Mouse (Mus musculus): Measurements from ENCODE around the gene Inhbc.
"Not testable (repeated sequence)": the region's sequence is repeated elsewhere in the genome, so short reads cannot be mapped to it uniquely, and the experiment has no call there.

Inhbc gene

GRCm38 (mm10) chr10:127326017-127326801 lies 44.0 kb downstream of the Inhbc start:
- DNase-seq (ENCODE audit: low read depth, low spot score): no peak

DNA sequence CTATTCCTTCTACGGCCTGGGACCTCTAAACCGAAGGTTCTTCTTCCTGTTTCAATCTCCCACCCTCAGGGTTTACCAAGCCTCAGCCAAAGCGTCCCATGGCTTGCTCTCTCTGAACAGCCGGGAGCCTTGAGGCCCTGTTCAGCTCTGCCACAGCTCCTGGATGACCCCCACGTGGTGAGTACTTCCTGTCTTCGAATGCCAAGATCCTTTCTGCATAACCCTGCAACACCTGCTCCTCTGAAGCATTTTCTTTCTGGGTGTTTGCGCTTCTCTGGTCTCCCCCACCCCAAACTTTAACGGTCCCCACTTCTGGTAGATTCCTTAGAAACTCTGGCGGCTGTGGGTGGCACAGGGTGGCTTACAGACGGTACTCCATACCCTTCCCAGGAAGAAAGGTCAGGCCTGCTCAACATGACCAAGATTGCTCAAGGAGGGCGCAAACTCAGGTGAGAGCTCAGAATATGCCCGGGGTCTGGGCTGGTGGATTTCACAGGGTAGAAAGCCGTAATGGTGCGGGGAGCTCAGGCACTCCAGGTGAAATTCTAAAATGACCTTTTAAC lies 44.7 kb downstream of the Inhbc start:
- DNase-seq (ENCODE audit: low read depth, low spot score): no peak

DNA sequence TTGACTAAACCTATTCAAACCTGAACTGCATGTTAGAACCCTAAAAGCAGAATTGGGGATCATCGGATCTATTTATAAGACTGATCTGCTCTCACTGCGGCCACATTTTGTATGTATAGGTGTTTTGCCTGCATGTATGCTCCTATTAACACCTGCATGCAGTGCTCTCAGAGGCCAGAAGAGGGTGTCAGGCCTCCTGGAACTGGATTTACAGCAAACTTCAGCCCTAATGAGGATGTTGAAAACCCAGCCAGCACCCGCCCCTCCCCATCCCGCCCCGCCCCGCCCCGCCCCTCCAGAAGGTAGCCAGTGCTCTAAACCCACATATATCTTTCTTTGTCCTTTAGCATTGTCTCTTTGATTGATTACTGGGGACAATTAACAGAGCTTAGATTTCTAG lies 45.7 kb downstream of the Inhbc start:
- no peak for DNase-seq (ENCODE audit: low read depth, low spot score)

GRCm38 (mm10) chr10:127323131-127323855 lies 46.9 kb downstream of the Inhbc start:
- no peak for DNase-seq (ENCODE audit: low read depth, low spot score)

- DNase-seq (ENCODE audit: low read depth, low spot score): no peak
These were observed 47.6 kb downstream of the Inhbc start for GRCm38 (mm10) chr10:127322669-127323068.

DNA sequence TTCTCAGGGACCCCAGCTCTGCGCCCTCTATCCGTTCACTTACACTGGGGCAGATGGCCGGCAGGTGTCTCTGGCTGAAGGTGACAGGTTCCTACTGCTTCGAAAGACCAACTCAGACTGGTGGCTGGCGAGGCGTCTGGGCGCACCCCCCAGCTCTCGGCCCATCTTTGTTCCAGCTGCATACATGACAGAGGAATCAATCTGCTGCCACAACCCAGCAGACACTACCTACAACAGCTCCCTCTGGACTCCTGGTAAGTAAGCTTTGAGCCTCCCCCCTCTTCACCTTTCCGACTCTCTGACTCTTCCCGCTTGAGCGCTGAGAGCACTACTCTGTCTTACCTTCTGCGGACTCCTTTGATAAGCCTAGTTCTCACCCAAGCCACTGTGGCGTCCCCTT lies 48.1 kb downstream of the Inhbc start:
- DNase-seq (ENCODE audit: low read depth, low spot score): no peak

DNA sequence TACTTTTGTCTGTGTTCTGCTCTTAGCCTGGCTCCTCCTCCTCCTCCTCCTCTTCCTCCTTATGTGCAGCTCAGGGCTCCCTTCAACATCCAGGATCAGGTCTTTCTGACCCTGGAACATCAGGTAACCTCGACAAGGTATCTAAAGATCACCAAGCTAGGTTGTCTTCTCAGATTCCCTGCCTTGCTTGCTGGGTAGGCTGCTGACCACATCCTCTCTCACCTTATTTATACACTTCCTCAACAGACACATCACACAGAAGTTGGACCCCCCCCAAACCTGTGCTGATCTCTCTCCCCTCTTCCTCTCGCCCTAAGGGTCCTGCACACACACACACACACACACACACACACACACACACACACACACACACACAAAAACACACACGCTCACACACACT lies 48.6 kb downstream of the Inhbc start, which contains the start of gene Arhgap9:
Gene Arhgap9, plus strand, starts transcription at position 344 of the 400 bp plus-strand sequence.
- no peak for DNase-seq (ENCODE audit: low read depth, low spot score)

GRCm38 (mm10) chr10:127319969-127320368 lies 50.3 kb downstream of the Inhbc start:
- DNase-seq (ENCODE audit: low read depth, low spot score): no peak

DNA sequence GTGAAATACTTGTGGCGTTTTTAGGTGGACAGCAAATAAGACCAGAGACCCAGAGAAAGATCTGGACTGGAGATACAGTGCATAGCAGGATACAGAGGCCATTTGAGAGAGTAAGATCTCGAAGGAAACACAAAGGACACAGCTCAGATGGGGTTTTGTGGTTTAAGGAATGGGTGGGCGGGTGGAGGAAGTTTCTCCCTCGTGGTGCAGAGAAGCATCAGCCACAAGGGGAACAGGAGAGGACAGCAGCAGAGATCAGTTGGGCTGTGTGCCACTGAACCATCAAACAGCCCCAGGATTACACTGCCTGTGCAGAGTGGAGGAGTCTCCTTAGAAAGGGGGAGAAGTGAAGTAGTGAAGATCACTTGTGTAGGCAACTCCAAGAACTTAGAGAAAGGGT lies 52.2 kb downstream of the Inhbc start:
- DNase-seq (ENCODE audit: low read depth, low spot score): no peak

- DNase-seq (ENCODE audit: low read depth, low spot score): no peak
These were observed 53.0 kb downstream of the Inhbc start for GRCm38 (mm10) chr10:127317277-127317676.

DNA sequence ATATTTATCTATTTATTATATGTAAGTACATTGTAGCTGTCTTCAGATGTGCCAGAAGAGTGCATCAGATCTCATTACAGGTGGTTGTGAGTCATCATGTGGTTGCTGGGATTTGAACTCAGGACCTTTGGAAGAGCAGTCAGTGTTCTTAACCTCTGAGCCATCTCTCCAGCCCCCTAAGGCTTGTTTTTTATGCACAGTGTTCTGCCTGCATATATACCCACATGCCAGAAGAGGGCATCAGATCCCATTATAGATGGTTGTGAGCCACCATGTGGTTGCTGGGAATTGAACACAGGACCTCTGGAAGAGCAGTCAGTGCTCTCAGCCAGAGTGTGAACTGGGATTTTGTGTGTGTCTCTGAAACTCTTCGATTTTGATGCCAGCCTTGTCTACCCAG lies 55.3 kb downstream of the Inhbc start:
- not testable (repeated sequence) for DNase-seq (ENCODE audit: low read depth, low spot score)

- DNase-seq (ENCODE audit: low read depth, low spot score): not testable (repeated sequence)
These were observed 56.7 kb downstream of the Inhbc start for GRCm38 (mm10) chr10:127313516-127313915.

GRCm38 (mm10) chr10:127312858-127313257 lies 57.4 kb downstream of the Inhbc start:
- DNase-seq (ENCODE audit: low read depth, low spot score): no peak

DNA sequence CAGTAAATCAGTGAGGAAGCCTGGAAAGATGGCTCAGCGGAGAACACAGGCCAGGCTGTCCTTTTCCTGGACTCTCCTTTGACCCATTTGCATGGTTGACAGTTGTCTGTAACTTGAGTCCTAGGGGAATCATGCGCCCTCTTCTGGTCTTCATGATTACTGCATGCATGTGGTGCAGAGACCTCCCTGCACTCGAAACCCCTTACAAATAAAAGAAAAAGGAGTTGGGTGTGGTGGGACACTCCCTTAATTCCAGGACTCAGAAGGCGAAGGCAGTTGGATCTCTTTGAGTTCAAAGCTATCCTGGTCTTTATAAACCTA lies 57.9 kb downstream of the Inhbc start:
- DNase-seq (ENCODE audit: low read depth, low spot score): peak; percentile 62

GRCm38 (mm10) chr10:127311476-127312355 lies 58.5 kb downstream of the Inhbc start, which contains the start of gene Mars:
Mars (minus strand) TSS chr10:127311786.
- peak; percentile 96 for DNase-seq (ENCODE audit: low read depth, low spot score)

- no peak for DNase-seq (ENCODE audit: low read depth, low spot score)
These were observed 59.4 kb downstream of the Inhbc start for GRCm38 (mm10) chr10:127310523-127311475.

GRCm38 (mm10) chr10:127309167-127309566 lies 61.1 kb downstream of the Inhbc start:
- not testable (repeated sequence) for DNase-seq (ENCODE audit: low read depth, low spot score)
